Mouse (Mus musculus): ENCODE measurements around the gene Tm2d1. TPM values are rescaled to one million over a fixed set of nuclear protein-coding genes. Genes with fewer than 3 reads are reported as not detected.

The Tm2d1 gene
- polyA plus RNA-seq, 1 experiment from 2014 or later: 106 TPM

GRCm38 (mm10) chr4:98321371-98322111 lies 61.6 kb downstream of the Tm2d1 start:
- H3K4me3 ChIP-seq: peak overlapping the region; percentile 52
- peak overlapping the region; percentile 81 for H3K9ac ChIP-seq
- no peaks in the 10 kb centered on the region for H3K27me3 ChIP-seq (replicated peaks)
- H3K4me2 ChIP-seq: peak overlapping the region; percentile 74
- peak overlapping the region; percentile 76 for H3K27ac ChIP-seq (replicated peaks)
- peaks cover 9% of the 10 kb centered on the region; the same call in 1 of the 2 replicates for H3K9me3 ChIP-seq
- peaks cover 19% of the 10 kb centered on the region for H3K4me1 ChIP-seq
- WGBS: 5% methylated on average over 18 of the region's 18 CpGs
- no peaks in the 10 kb centered on the region for H3K36me3 ChIP-seq
- ATAC-seq (ENCODE audit: extremely low read depth, insufficient number of reproducible peaks, low FRiP score, low TSS enrichment): no peak

GRCm38 (mm10) chr4:98318769-98319168 lies 64.3 kb downstream of the Tm2d1 start:
- no peak overlapping the region for H3K27ac ChIP-seq (replicated peaks)
- peaks cover 19% of the 10 kb centered on the region for H3K4me1 ChIP-seq
- no peak for ATAC-seq (ENCODE audit: extremely low read depth, insufficient number of reproducible peaks, low FRiP score, low TSS enrichment)
- H3K36me3 ChIP-seq: no peaks in the 10 kb centered on the region
- H3K4me2 ChIP-seq: no peak overlapping the region
- no peaks in the 10 kb centered on the region for H3K9me3 ChIP-seq
- H3K27me3 ChIP-seq (replicated peaks): no peaks in the 10 kb centered on the region
- 60% methylated on average over 3 of the region's 3 CpGs for WGBS
- H3K4me3 ChIP-seq: no peak overlapping the region
- no peak overlapping the region for H3K9ac ChIP-seq

- Histone ChIP-seq H3K36me3 (no peaks in the 10 kb centered on the region), H3K27ac (replicated peaks) (no peak overlapping the region), H3K9me3 (no peaks in the 10 kb centered on the region), H3K27me3 (replicated peaks) (no peaks in the 10 kb centered on the region), H3K4me1 (peaks cover 15% of the 10 kb centered on the region; the same call in 1 of the 2 replicates), H3K4me2 (no peak overlapping the region), H3K4me3 (no peak overlapping the region), H3K9ac (no peak overlapping the region)
- WGBS: 87% methylated on average over 2 of the region's 2 CpGs
- ATAC-seq (ENCODE audit: extremely low read depth, insufficient number of reproducible peaks, low FRiP score, low TSS enrichment): no peak
Observed at GRCm38 (mm10) chr4:98317149-98317548, 66.0 kb downstream of the Tm2d1 start.

Other genes with a start within 250 kb of the Tm2d1 start
- gene Patj, start 12.5 kb upstream of the Tm2d1 start, polyA plus RNA-seq (2015; fragmentation: Nextera tagmentation; extraction: Ambion mirVana): 6.9 and 8.9 TPM in 2 replicates

Measured in heart, embryonic 13.5 days (tissue).